Comparison of ENCODE assay signal across 8 mouse cellular contexts in genomic region chr11:62624341-62625291, GRCm38 (mm10). TPM values are rescaled to one million over a fixed set of nuclear protein-coding genes. Genes with fewer than 3 reads are reported as not detected.
A peak's percentile ranks its signal among the peaks of the same experiment; 100 is the strongest.
DNase-seq lines count a peak whose midpoint lies in the region; ATAC-seq and TF ChIP-seq lines count a peak whose summit lies in the region.

No protein-coding gene starts in this region.

- H3K9ac ChIP-seq in neural tube, embryonic 13.5 days, result peak overlapping the region; percentile 36

- ATAC-seq in neural tube, embryonic 13.5 days (ENCODE audit: low read depth), result peak; percentile 25; the same call in 1 of the 2 replicates
- ATAC-seq in monocyte, adult 5-6 weeks (replicated peaks; ENCODE audit: insufficient number of reproducible peaks, low FRiP score, low TSS enrichment, poor library complexity, severe bottlenecking), result no peak

- TF ChIP-seq CTCF in left cerebral cortex, adult 2 months (IDR thresholded peaks at IDR 0.05), result no peak

- peaks cover 66% of the 10 kb centered on the region for H3K4me1 ChIP-seq in hindbrain, embryonic 10.5 days (replicated peaks)
- H3K4me1 ChIP-seq in neural tube, embryonic 13.5 days (replicated peaks), result peaks cover 36% of the 10 kb centered on the region

- no peaks in the 10 kb centered on the region for H3K27me3 ChIP-seq in hindbrain, embryonic 10.5 days (ENCODE audit: insufficient read depth, poor library complexity, severe bottlenecking)
- no peaks in the 10 kb centered on the region for H3K27me3 ChIP-seq in neural tube, embryonic 13.5 days

- H3K36me3 ChIP-seq in hindbrain, embryonic 10.5 days, result peaks cover 16% of the 10 kb centered on the region
- H3K36me3 ChIP-seq in neural tube, embryonic 13.5 days, result no peaks in the 10 kb centered on the region

- 61% methylated on average over 10 of the region's 10 CpGs for WGBS in hindbrain, embryonic 10.5 days
- WGBS in neural tube, embryonic 13.5 days, result 51% methylated on average over 10 of the region's 10 CpGs

- H3K9me3 ChIP-seq in hindbrain, embryonic 10.5 days, result no peaks in the 10 kb centered on the region
- no peaks in the 10 kb centered on the region for H3K9me3 ChIP-seq in neural tube, embryonic 13.5 days

- intact Hi-C loops in left cerebral cortex, adult 2 months (cut with DNase I), result no loop called here
- intact Hi-C loops in left cerebral cortex, postnatal 10 days (cut with DNase I), result no loop called here
- intact Hi-C loops in left cerebral cortex, postnatal 4 days (cut with DNase I), result no loop called here

- H3K4me3 ChIP-seq in left cerebral cortex, adult 2 months, result no peak overlapping the region
- no peak overlapping the region for H3K4me3 ChIP-seq in hindbrain, embryonic 10.5 days
- H3K4me3 ChIP-seq in neural tube, embryonic 13.5 days, result no peak overlapping the region

- H3K27ac ChIP-seq in left cerebral cortex, adult 2 months, result peak overlapping the region; percentile 83
- H3K27ac ChIP-seq in hindbrain, embryonic 10.5 days, result peak overlapping the region; percentile 68
- peak overlapping the region; percentile 77 for H3K27ac ChIP-seq in neural tube, embryonic 13.5 days (replicated peaks)

- H3K4me2 ChIP-seq in neural tube, embryonic 13.5 days, result no peak overlapping the region

- no peak for DNase-seq in left cerebral cortex, adult 2 months (ENCODE audit: extremely low spot score in 1 of 2, low spot score in 2 of 2)
- DNase-seq in left cerebral cortex, postnatal 10 days (ENCODE audit: extremely low spot score in 1 of 2, low spot score in 2 of 2), result no peak
- peak; percentile 69 for DNase-seq in embryo, embryonic 11 days
- peak; percentile 30 for DNase-seq in hindbrain, embryonic 10.5 days (ENCODE audit: low spot score)
- peak; percentile 54 for DNase-seq in left cerebral cortex, postnatal 4 days
- no peak for DNase-seq in urinary bladder, postnatal 25 days (ENCODE audit: low spot score)

RNA-seq across cellular contexts. Expression of gene Lrrc75a, which starts 23.7 kb away (rescaled TPM):
- total RNA-seq in left cerebral cortex, adult 2 months (2021), result 10 to 100 TPM; 20.0 to 24.9 TPM
- 10 to 100 TPM; 13.0 to 14.2 TPM for total RNA-seq in left cerebral cortex, postnatal 10 days (2021)
- polyA plus RNA-seq in hindbrain, embryonic 10.5 days (2016; fragmentation: Nextera tagmentation; extraction: Ambion mirVana), result 12.6 and 15.0 TPM in 2 replicates
- total RNA-seq in left cerebral cortex, postnatal 4 days (2021), result 10 to 100 TPM; 14.4 to 16.7 TPM
- 8.5 and 8.9 TPM in 2 replicates for polyA plus RNA-seq in neural tube, embryonic 13.5 days (2015; fragmentation: Nextera tagmentation; extraction: Ambion mirVana)
- 1.3 to 6.4 TPM (median 4.1 TPM) in 3 replicates for total RNA-seq in monocyte, adult 5-6 weeks (2017)

RNA-seq across cellular contexts. Expression of gene Mmgt2, which starts 23.8 kb away (rescaled TPM):
- total RNA-seq in left cerebral cortex, adult 2 months (2021), result 10 to 100 TPM; 21.5 to 28.4 TPM
- 10 to 100 TPM; 23.5 to 25.8 TPM for total RNA-seq in left cerebral cortex, postnatal 10 days (2021)
- polyA plus RNA-seq in hindbrain, embryonic 10.5 days (2016; fragmentation: Nextera tagmentation; extraction: Ambion mirVana), result 36.1 and 47.3 TPM in 2 replicates
- total RNA-seq in left cerebral cortex, postnatal 4 days (2021), result 10 to 100 TPM; 18.1 to 19.6 TPM
- polyA plus RNA-seq in neural tube, embryonic 13.5 days (2015; fragmentation: Nextera tagmentation; extraction: Ambion mirVana), result 21.4 and 25.6 TPM in 2 replicates
- 11.6 to 45.4 TPM (median 31.4 TPM) in 3 replicates for total RNA-seq in monocyte, adult 5-6 weeks (2017)

RNA-seq across cellular contexts. Expression of gene Trpv2, which starts 50.3 kb away (rescaled TPM):
- 10 to 100 TPM; 17.1 to 18.7 TPM for total RNA-seq in left cerebral cortex, adult 2 months (2021)
- total RNA-seq in left cerebral cortex, postnatal 10 days (2021), result 10 to 100 TPM; 27.8 to 30.0 TPM
- 6.2 and 6.5 TPM in 2 replicates for polyA plus RNA-seq in hindbrain, embryonic 10.5 days (2016; fragmentation: Nextera tagmentation; extraction: Ambion mirVana)
- 10 to 100 TPM; 36.9 to 40.4 TPM for total RNA-seq in left cerebral cortex, postnatal 4 days (2021)
- polyA plus RNA-seq in neural tube, embryonic 13.5 days (2015; fragmentation: Nextera tagmentation; extraction: Ambion mirVana), result 23.1 and 25.0 TPM in 2 replicates
- 33.3 to 61.4 TPM (median 38.2 TPM) in 3 replicates for total RNA-seq in monocyte, adult 5-6 weeks (2017)

Comparison
In these comparisons a context has a peak if more than half of its experiments do, and no peak if none do; other contexts are left out.
1. DNase-seq: peak in embryo, embryonic 11 days (single experiment), hindbrain, embryonic 10.5 days (single experiment) and left cerebral cortex, postnatal 4 days (single experiment); none in left cerebral cortex, adult 2 months (0 of 2), left cerebral cortex, postnatal 10 days (0 of 2) and urinary bladder, postnatal 25 days (single experiment).
2. Peak in every context shown above with its lines, with median percentiles within 50 percentile points of each other: H3K27ac ChIP-seq.